Comparison of ENCODE assay signal across 9 mouse cellular contexts in genomic region chr10:117455595-117456302, GRCm38 (mm10).
A peak's percentile ranks its signal among the peaks of the same experiment; 100 is the strongest.
DNase-seq lines count a peak whose midpoint lies in the region; ATAC-seq lines count a peak whose summit lies in the region.
"Had no signal": no experiment of that assay in that cellular context is flagged by ENCODE, and none has a peak within 500 bp of the region (broad histone marks: within the 10 kb centered on the region; RNA-seq: fewer than 3 reads in every experiment).

No protein-coding gene starts in this region.

- DNase-seq in hindbrain, embryonic 11.5 days (ENCODE audit: low spot score), result peak; percentile 78
- peak; percentile 68 for DNase-seq in ES-CJ7 (ENCODE audit: low read depth, low spot score)
- peak; percentile 35 for DNase-seq in c-Kit-positive CD71-positive TER-119-negative erythroid progenitor cells, embryonic 14.5 days (ENCODE audit: low read depth)
- DNase-seq in heart, postnatal 36 days, result peak; percentile 48 to 61
- peak; percentile 77 for DNase-seq in limb, embryonic 10.5 days (ENCODE audit: low spot score)
- peak; percentile 70 for DNase-seq in thymus, postnatal 14 days

- no peak overlapping the region for H3K9ac ChIP-seq in hindbrain, embryonic 11.5 days (ENCODE audit: low read depth, low read length)
- no peak overlapping the region for H3K9ac ChIP-seq in hindbrain, embryonic 12.5 days
- H3K9ac ChIP-seq in midbrain, embryonic 13.5 days (replicated peaks), result no peak overlapping the region
- H3K9ac ChIP-seq: limb, embryonic 12.5 days had no signal

- no peak overlapping the region for H3K4me3 ChIP-seq in hindbrain, embryonic 11.5 days (ENCODE audit: low read depth, low read length)
- H3K4me3 ChIP-seq in hindbrain, embryonic 12.5 days, result no peak overlapping the region
- H3K4me3 ChIP-seq in limb, embryonic 10.5 days, result no peak overlapping the region
- H3K4me3 ChIP-seq in midbrain, embryonic 13.5 days (replicated peaks), result no peak overlapping the region
- H3K4me3 ChIP-seq: limb, embryonic 12.5 days had no signal

- no peak overlapping the region for H3K27ac ChIP-seq in hindbrain, embryonic 11.5 days (ENCODE audit: low read depth, low read length)
- H3K27ac ChIP-seq in hindbrain, embryonic 12.5 days, result no peak overlapping the region
- no peak overlapping the region for H3K27ac ChIP-seq in limb, embryonic 10.5 days
- no peak overlapping the region for H3K27ac ChIP-seq in midbrain, embryonic 13.5 days
- H3K27ac ChIP-seq: limb, embryonic 12.5 days had no signal

- H3K9me3 ChIP-seq in hindbrain, embryonic 11.5 days (ENCODE audit: control insufficient read depth, low read length), result no peaks in the 10 kb centered on the region
- no peaks in the 10 kb centered on the region for H3K9me3 ChIP-seq in hindbrain, embryonic 12.5 days (replicated peaks)
- H3K9me3 ChIP-seq in limb, embryonic 10.5 days (replicated peaks), result no peaks in the 10 kb centered on the region
- H3K9me3 ChIP-seq in midbrain, embryonic 13.5 days, result no peaks in the 10 kb centered on the region
- H3K9me3 ChIP-seq: limb, embryonic 12.5 days had no signal

- intact Hi-C loops in heart, postnatal 36 days (cut with DNase I), result loop anchor here (1.0 kb wide), 1 partner anchor 222 kb away; no protein-coding TSS in a partner anchor

- no peaks in the 10 kb centered on the region for H3K36me3 ChIP-seq in hindbrain, embryonic 11.5 days (ENCODE audit: control insufficient read depth, insufficient read depth, low read length)
- H3K36me3 ChIP-seq in hindbrain, embryonic 12.5 days, result no peaks in the 10 kb centered on the region
- H3K36me3 ChIP-seq in limb, embryonic 10.5 days, result no peaks in the 10 kb centered on the region
- H3K36me3 ChIP-seq in midbrain, embryonic 13.5 days, result no peaks in the 10 kb centered on the region
- H3K36me3 ChIP-seq: limb, embryonic 12.5 days had no signal

- H3K4me1 ChIP-seq in hindbrain, embryonic 11.5 days (replicated peaks; ENCODE audit: control insufficient read depth, insufficient read depth, low read length), result no peaks in the 10 kb centered on the region
- H3K4me1 ChIP-seq in hindbrain, embryonic 12.5 days, result no peaks in the 10 kb centered on the region
- H3K4me1 ChIP-seq in limb, embryonic 10.5 days, result peaks cover 16% of the 10 kb centered on the region
- H3K4me1 ChIP-seq in midbrain, embryonic 13.5 days (replicated peaks), result no peaks in the 10 kb centered on the region

- WGBS in hindbrain, embryonic 11.5 days, result 76% methylated on average over 9 of the region's 9 CpGs
- WGBS in hindbrain, embryonic 12.5 days, result 78% methylated on average over 9 of the region's 9 CpGs
- WGBS in limb, embryonic 10.5 days, result 75% methylated on average over 9 of the region's 9 CpGs
- 76% methylated on average over 9 of the region's 9 CpGs for WGBS in midbrain, embryonic 13.5 days

- H3K4me2 ChIP-seq in hindbrain, embryonic 11.5 days (replicated peaks; ENCODE audit: low read depth, low read length), result no peak overlapping the region
- H3K4me2 ChIP-seq in hindbrain, embryonic 12.5 days (replicated peaks), result no peak overlapping the region
- H3K4me2 ChIP-seq in midbrain, embryonic 13.5 days (replicated peaks), result no peak overlapping the region
- H3K4me2 ChIP-seq: limb, embryonic 12.5 days had no signal

- H3K27me3 ChIP-seq in hindbrain, embryonic 11.5 days (ENCODE audit: control insufficient read depth, insufficient read depth, low read length), result no peaks in the 10 kb centered on the region; the same call in 1 of the 2 replicates
- H3K27me3 ChIP-seq in hindbrain, embryonic 12.5 days, result no peaks in the 10 kb centered on the region
- H3K27me3 ChIP-seq in limb, embryonic 10.5 days (ENCODE audit: low read depth, poor library complexity, severe bottlenecking), result no peaks in the 10 kb centered on the region
- H3K27me3 ChIP-seq in midbrain, embryonic 13.5 days, result no peaks in the 10 kb centered on the region

- no peak for ATAC-seq in hindbrain, embryonic 11.5 days (ENCODE audit: low FRiP score)
- no peak for ATAC-seq in hindbrain, embryonic 12.5 days (ENCODE audit: low FRiP score)
- 0 out of 2 replicates have a peak, but pooled peaks have one; percentile 34 for ATAC-seq in midbrain, embryonic 13.5 days
